Mouse (Mus musculus): ENCODE measurements at regions not wholly inside any gene's neighbourhood (a gene's known extent, or its start where the extent isn't known, plus 50 kb on each side); places are given as distances from the start of the nearest gene placed in this dataset.

- Histone ChIP-seq H3K4me3 (ENCODE audit: low read length) (no peak overlapping the region), H3K27me3 (replicated peaks; ENCODE audit: control insufficient read depth, insufficient read depth, low read length) (no peaks in the 10 kb centered on the region), H3K4me2 (ENCODE audit: low read length) (no peak overlapping the region), H3K4me1 (ENCODE audit: control insufficient read depth, insufficient read depth, low read depth, low read length) (peaks cover 2% of the 10 kb centered on the region; the same call in 1 of the 2 replicates), H3K9me3 (ENCODE audit: control insufficient read depth, low read length) (no peaks in the 10 kb centered on the region), H3K36me3 (ENCODE audit: control insufficient read depth, insufficient read depth, low read length) (no peaks in the 10 kb centered on the region), H3K27ac (ENCODE audit: low read depth, low read length) (no peak overlapping the region), H3K9ac (ENCODE audit: low read depth, low read length) (no peak overlapping the region)
- no peak for ATAC-seq
- WGBS: 72% methylated on average over 6 of the region's 6 CpGs
Measured at GRCm38 (mm10) chr10:37079535-37079934, 59.2 kb downstream of the Marcks start.

DNA sequence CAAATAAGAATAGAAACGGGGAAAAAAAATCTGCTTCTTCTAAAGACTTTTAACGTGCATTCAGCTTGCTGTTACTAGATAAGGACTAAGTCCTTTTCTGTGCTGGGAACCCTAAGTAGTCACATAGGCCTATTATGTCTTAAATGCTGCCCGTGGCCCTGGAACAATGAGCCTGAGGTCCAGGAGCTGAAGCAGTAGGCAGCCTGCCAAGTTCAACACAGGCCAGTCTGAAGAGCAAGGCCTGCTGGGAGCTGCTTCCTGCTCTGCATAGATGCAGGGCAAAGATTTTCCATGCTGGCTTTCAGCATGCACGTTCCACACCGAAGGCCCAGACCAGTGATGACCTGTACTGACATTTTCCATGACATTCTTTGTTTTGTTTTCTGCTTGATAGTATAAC, 60.3 kb downstream of the Marcks start:
- peaks cover 2% of the 10 kb centered on the region; the same call in 1 of the 2 replicates for H3K4me1 ChIP-seq (ENCODE audit: control insufficient read depth, insufficient read depth, low read depth, low read length)

DNA sequence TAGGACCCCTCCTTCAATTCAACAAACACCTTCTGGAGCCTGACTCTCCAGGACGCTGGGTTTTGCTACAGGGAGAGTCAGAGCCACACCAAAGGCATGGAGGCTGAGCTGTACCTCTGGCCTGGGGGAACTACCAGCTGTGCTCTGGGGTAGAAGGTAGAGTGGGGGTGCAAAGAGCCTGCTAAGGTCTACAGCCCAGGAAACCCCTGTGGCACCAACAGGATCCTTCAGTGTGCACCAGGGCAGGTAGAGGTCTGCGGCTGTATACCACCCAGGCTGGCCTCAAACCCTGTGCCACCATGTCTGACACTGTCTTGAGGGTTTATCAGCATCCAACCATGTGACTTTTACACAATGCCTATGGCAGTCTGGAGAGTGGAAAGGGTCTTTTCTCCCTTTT, 61.0 kb downstream of the Marcks start:
- no peaks in the 10 kb centered on the region for H3K9me3 ChIP-seq (ENCODE audit: control insufficient read depth, low read length)
- no peaks in the 10 kb centered on the region for H3K27me3 ChIP-seq (replicated peaks; ENCODE audit: control insufficient read depth, insufficient read depth, low read length)
- H3K4me2 ChIP-seq (ENCODE audit: low read length): no peak overlapping the region
- H3K4me1 ChIP-seq (ENCODE audit: control insufficient read depth, insufficient read depth, low read depth, low read length): peaks cover 2% of the 10 kb centered on the region; the same call in 1 of the 2 replicates
- H3K27ac ChIP-seq (ENCODE audit: low read depth, low read length): peak overlapping the region; percentile 45
- H3K4me3 ChIP-seq (ENCODE audit: low read length): no peak overlapping the region
- 81% methylated on average over 2 of the region's 2 CpGs for WGBS
- no peaks in the 10 kb centered on the region for H3K36me3 ChIP-seq (ENCODE audit: control insufficient read depth, insufficient read depth, low read length)
- H3K9ac ChIP-seq (ENCODE audit: low read depth, low read length): no peak overlapping the region
- ATAC-seq: no peak

More for the DNA sequence above, 60.3 kb downstream of the Marcks start:
- Histone ChIP-seq H3K9ac (ENCODE audit: low read depth, low read length) (no peak overlapping the region), H3K27ac (ENCODE audit: low read depth, low read length) (peak overlapping the region; percentile 45), H3K4me3 (ENCODE audit: low read length) (no peak overlapping the region), H3K36me3 (ENCODE audit: control insufficient read depth, insufficient read depth, low read length) (no peaks in the 10 kb centered on the region), H3K4me2 (ENCODE audit: low read length) (no peak overlapping the region), H3K27me3 (replicated peaks; ENCODE audit: control insufficient read depth, insufficient read depth, low read length) (no peaks in the 10 kb centered on the region), H3K9me3 (ENCODE audit: control insufficient read depth, low read length) (no peaks in the 10 kb centered on the region)
- WGBS: 14% methylated on average over 5 of the region's 5 CpGs
- ATAC-seq: peak; percentile 89

DNA sequence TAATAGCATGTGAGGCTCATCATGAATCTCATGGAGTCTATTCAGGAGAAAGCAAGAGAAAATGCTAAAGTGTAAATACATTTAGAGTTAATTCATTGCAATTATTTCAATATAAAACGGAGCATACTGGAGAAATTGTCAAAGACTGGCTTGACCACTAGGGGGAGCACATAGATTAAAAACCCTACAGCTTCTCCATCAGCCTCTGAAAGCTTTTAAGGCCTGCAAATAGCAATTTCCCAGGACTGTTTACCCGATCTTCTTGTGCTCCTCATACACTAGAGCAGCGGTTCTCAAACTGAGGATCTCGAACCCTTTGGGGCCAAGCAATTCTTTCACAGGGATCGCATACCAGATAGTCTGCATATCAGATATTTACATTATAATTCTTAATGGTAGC, 65.9 kb downstream of the Marcks start:
- no peak overlapping the region for H3K27ac ChIP-seq (ENCODE audit: low read depth, low read length)
- 6% methylated on average over 5 of the region's 5 CpGs for WGBS
- H3K4me3 ChIP-seq (ENCODE audit: low read length): no peak overlapping the region

GRCm38 (mm10) chr10:37072061-37072460, 66.7 kb downstream of the Marcks start:
- Histone ChIP-seq H3K36me3 (ENCODE audit: control insufficient read depth, insufficient read depth, low read length) (no peaks in the 10 kb centered on the region), H3K4me1 (ENCODE audit: control insufficient read depth, insufficient read depth, low read depth, low read length) (no peaks in the 10 kb centered on the region), H3K27me3 (replicated peaks; ENCODE audit: control insufficient read depth, insufficient read depth, low read length) (no peaks in the 10 kb centered on the region), H3K27ac (ENCODE audit: low read depth, low read length) (no peak overlapping the region), H3K4me3 (ENCODE audit: low read length) (no peak overlapping the region), H3K4me2 (ENCODE audit: low read length) (no peak overlapping the region), H3K9me3 (ENCODE audit: control insufficient read depth, low read length) (no peaks in the 10 kb centered on the region), H3K9ac (ENCODE audit: low read depth, low read length) (no peak overlapping the region)
- ATAC-seq: no peak
- WGBS: 93% methylated on average over 5 of the region's 5 CpGs

More for the DNA sequence above, 65.9 kb downstream of the Marcks start:
- no peaks in the 10 kb centered on the region for H3K4me1 ChIP-seq (ENCODE audit: control insufficient read depth, insufficient read depth, low read depth, low read length)
- no peak overlapping the region for H3K9ac ChIP-seq (ENCODE audit: low read depth, low read length)
- H3K27me3 ChIP-seq (replicated peaks; ENCODE audit: control insufficient read depth, insufficient read depth, low read length): no peaks in the 10 kb centered on the region
- peak; percentile 88 for ATAC-seq
- H3K4me2 ChIP-seq (ENCODE audit: low read length): 0 out of 2 replicates have a peak overlapping the region, but pooled peaks have one; percentile 22
- H3K9me3 ChIP-seq (ENCODE audit: control insufficient read depth, low read length): no peaks in the 10 kb centered on the region
- H3K36me3 ChIP-seq (ENCODE audit: control insufficient read depth, insufficient read depth, low read length): no peaks in the 10 kb centered on the region

GRCm38 (mm10) chr10:37071420-37071819, 67.3 kb downstream of the Marcks start:
- H3K9me3 ChIP-seq (ENCODE audit: control insufficient read depth, low read length): no peaks in the 10 kb centered on the region
- H3K36me3 ChIP-seq (ENCODE audit: control insufficient read depth, insufficient read depth, low read length): no peaks in the 10 kb centered on the region
- H3K9ac ChIP-seq (ENCODE audit: low read depth, low read length): no peak overlapping the region
- no peaks in the 10 kb centered on the region for H3K27me3 ChIP-seq (replicated peaks; ENCODE audit: control insufficient read depth, insufficient read depth, low read length)
- no peaks in the 10 kb centered on the region for H3K4me1 ChIP-seq (ENCODE audit: control insufficient read depth, insufficient read depth, low read depth, low read length)
- WGBS: 86% methylated on average over 2 of the region's 2 CpGs
- no peak overlapping the region for H3K4me2 ChIP-seq (ENCODE audit: low read length)
- H3K27ac ChIP-seq (ENCODE audit: low read depth, low read length): no peak overlapping the region
- H3K4me3 ChIP-seq (ENCODE audit: low read length): no peak overlapping the region
- no peak for ATAC-seq
